Mouse (Mus musculus): ENCODE measurements around the gene Pcgf3. TPM values are rescaled to one million over a fixed set of nuclear protein-coding genes. Genes with fewer than 3 reads are reported as not detected.
A peak's percentile ranks its signal among the peaks of the same experiment; 100 is the strongest.

The Pcgf3 gene
- polyA plus RNA-seq, 1 experiment from 2014 or later: 12.6 TPM

- Histone ChIP-seq H3K27ac (no peak overlapping the region), H3K4me2 (no peak overlapping the region), H3K4me1 (peaks cover 40% of the 10 kb centered on the region), H3K4me3 (no peak overlapping the region), H3K9ac (no peak overlapping the region), H3K36me3 (no peaks in the 10 kb centered on the region), H3K9me3 (replicated peaks) (no peaks in the 10 kb centered on the region), H3K27me3 (replicated peaks) (peaks cover 20% of the 10 kb centered on the region)
- WGBS (ENCODE audit: insufficient replicate concordance): 66% methylated on average over 8 of the region's 8 CpGs
- no peak for ATAC-seq
Observed at GRCm38 (mm10) chr5:108450837-108451540, 10.0 kb upstream of the Pcgf3 start.

- no peak for ATAC-seq
Observed at GRCm38 (mm10) chr5:108451611-108452010, 9.4 kb upstream of the Pcgf3 start.

GRCm38 (mm10) chr5:108452422-108452821 is 8.6 kb upstream of the Pcgf3 start:
- Histone ChIP-seq H3K27me3 (replicated peaks) (peaks cover 11% of the 10 kb centered on the region), H3K36me3 (no peaks in the 10 kb centered on the region), H3K9ac (no peak overlapping the region), H3K4me1 (peaks cover 30% of the 10 kb centered on the region), H3K4me3 (no peak overlapping the region), H3K9me3 (replicated peaks) (no peaks in the 10 kb centered on the region), H3K4me2 (no peak overlapping the region), H3K27ac (no peak overlapping the region)
- no peak for ATAC-seq
- 74% methylated on average over 1 of the region's 1 CpGs for WGBS (ENCODE audit: insufficient replicate concordance)

More at GRCm38 (mm10) chr5:108451611-108452010, 9.4 kb upstream of the Pcgf3 start:
- Histone ChIP-seq H3K4me2 (no peak overlapping the region), H3K4me1 (peaks cover 38% of the 10 kb centered on the region), H3K9ac (no peak overlapping the region), H3K9me3 (replicated peaks) (no peaks in the 10 kb centered on the region), H3K36me3 (no peaks in the 10 kb centered on the region), H3K27me3 (replicated peaks) (peaks cover 16% of the 10 kb centered on the region), H3K27ac (no peak overlapping the region), H3K4me3 (no peak overlapping the region)
- 53% methylated on average over 1 of the region's 1 CpGs for WGBS (ENCODE audit: insufficient replicate concordance)

DNA sequence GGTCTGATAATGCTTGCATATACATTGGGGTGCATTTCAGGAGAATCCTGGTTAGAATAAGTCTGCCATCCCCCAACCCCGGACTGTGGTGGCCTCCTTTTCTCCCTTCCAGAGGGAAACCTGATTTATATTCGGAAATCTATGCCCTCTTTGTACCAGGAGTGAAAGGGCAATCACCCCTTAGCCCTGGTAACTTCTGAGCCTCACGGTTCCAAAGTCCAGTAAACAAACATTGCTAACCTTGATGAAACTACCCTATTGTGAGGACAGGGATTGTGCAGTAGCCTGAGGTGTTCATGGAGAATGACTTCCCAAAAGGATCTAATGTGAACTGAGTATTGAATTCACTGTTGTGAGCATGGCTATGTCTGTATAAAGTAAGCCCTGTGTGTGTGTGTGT is 6.9 kb upstream of the Pcgf3 start:
- Histone ChIP-seq H3K4me1 (peaks cover 21% of the 10 kb centered on the region), H3K27me3 (replicated peaks) (peaks cover 14% of the 10 kb centered on the region), H3K36me3 (no peaks in the 10 kb centered on the region), H3K4me2 (no peak overlapping the region), H3K27ac (no peak overlapping the region), H3K4me3 (no peak overlapping the region), H3K9me3 (replicated peaks) (no peaks in the 10 kb centered on the region), H3K9ac (no peak overlapping the region)
- WGBS (ENCODE audit: insufficient replicate concordance): 49% methylated on average over 3 of the region's 3 CpGs
- ATAC-seq: peak; percentile 18

- Histone ChIP-seq H3K9ac (no peak overlapping the region), H3K9me3 (replicated peaks) (no peaks in the 10 kb centered on the region), H3K4me1 (peaks cover 34% of the 10 kb centered on the region), H3K27ac (no peak overlapping the region), H3K4me2 (no peak overlapping the region), H3K36me3 (no peaks in the 10 kb centered on the region), H3K27me3 (replicated peaks) (peaks cover 23% of the 10 kb centered on the region), H3K4me3 (no peak overlapping the region)
- WGBS (ENCODE audit: insufficient replicate concordance): 54% methylated on average over 2 of the region's 2 CpGs
- no peak for ATAC-seq
Observed at GRCm38 (mm10) chr5:108458706-108459105, 2.3 kb upstream of the Pcgf3 start.

DNA sequence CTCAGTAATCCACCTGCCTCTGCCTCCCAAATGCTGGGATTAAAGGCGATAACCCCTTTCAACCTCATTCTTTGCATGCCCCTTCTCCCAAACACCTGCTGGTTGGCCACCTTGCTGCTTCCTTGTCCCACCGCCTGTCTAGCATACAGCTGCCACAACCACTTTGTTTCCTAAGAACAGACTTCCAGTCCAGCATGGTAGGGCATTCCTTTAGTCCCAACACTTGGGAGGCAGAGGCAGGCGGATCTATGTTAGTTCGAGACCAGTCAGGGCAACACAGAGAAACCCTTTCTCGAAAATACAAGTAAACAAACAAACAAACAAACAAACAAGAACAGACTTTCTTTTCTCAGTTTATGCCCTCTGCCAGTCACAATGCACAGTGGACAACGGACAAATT is 571 bp upstream of the Pcgf3 start:
- Histone ChIP-seq H3K27ac (peak overlapping the region; percentile 52), H3K9me3 (replicated peaks) (no peaks in the 10 kb centered on the region), H3K4me1 (peaks cover 51% of the 10 kb centered on the region), H3K4me2 (peak overlapping the region; percentile 88), H3K9ac (peak overlapping the region; percentile 98), H3K36me3 (no peaks in the 10 kb centered on the region; the same call in 1 of the 2 replicates), H3K27me3 (replicated peaks) (peaks cover 23% of the 10 kb centered on the region), H3K4me3 (peak overlapping the region; percentile 98)
- no peak for ATAC-seq
- 34% methylated on average over 6 of the region's 6 CpGs for WGBS (ENCODE audit: insufficient replicate concordance)

- Histone ChIP-seq H3K9me3 (replicated peaks) (no peaks in the 10 kb centered on the region), H3K9ac (peak overlapping the region; percentile 98), H3K4me2 (peak overlapping the region; percentile 88), H3K4me3 (peak overlapping the region; percentile 98), H3K4me1 (peaks cover 71% of the 10 kb centered on the region), H3K36me3 (peaks cover under 1% of the 10 kb centered on the region; the same call in 1 of the 2 replicates), H3K27me3 (replicated peaks) (peaks cover 23% of the 10 kb centered on the region), H3K27ac (peak overlapping the region; percentile 88)
- WGBS (ENCODE audit: insufficient replicate concordance): 53% methylated on average over 4 of the region's 4 CpGs
- no peak for ATAC-seq
Observed at GRCm38 (mm10) chr5:108462446-108462845, 1.4 kb downstream of the Pcgf3 start.

GRCm38 (mm10) chr5:108465131-108465891 is 4.3 kb downstream of the Pcgf3 start:
- peak; percentile 33; the same call in 1 of the 2 replicates for ATAC-seq
- Histone ChIP-seq H3K9ac (peak overlapping the region; percentile 57), H3K9me3 (replicated peaks) (no peaks in the 10 kb centered on the region), H3K27ac (peak overlapping the region; percentile 88), H3K4me2 (peak overlapping the region; percentile 88), H3K4me1 (peaks cover 84% of the 10 kb centered on the region), H3K36me3 (peaks cover 18% of the 10 kb centered on the region), H3K27me3 (replicated peaks) (no peaks in the 10 kb centered on the region), H3K4me3 (peak overlapping the region; percentile 16; the same call in 1 of the 2 replicates)
- WGBS (ENCODE audit: insufficient replicate concordance): 17% methylated on average over 6 of the region's 6 CpGs

GRCm38 (mm10) chr5:108466647-108467046 is 5.6 kb downstream of the Pcgf3 start:
- Histone ChIP-seq H3K9me3 (replicated peaks) (no peaks in the 10 kb centered on the region), H3K36me3 (peaks cover 28% of the 10 kb centered on the region), H3K27ac (peak overlapping the region; percentile 88), H3K4me1 (peaks cover 88% of the 10 kb centered on the region), H3K4me3 (no peak overlapping the region), H3K4me2 (peak overlapping the region; percentile 88), H3K9ac (no peak overlapping the region; the same call in 1 of the 2 replicates), H3K27me3 (replicated peaks) (no peaks in the 10 kb centered on the region)
- WGBS (ENCODE audit: insufficient replicate concordance): 100% methylated on average over 1 of the region's 1 CpGs
- no peak for ATAC-seq

DNA sequence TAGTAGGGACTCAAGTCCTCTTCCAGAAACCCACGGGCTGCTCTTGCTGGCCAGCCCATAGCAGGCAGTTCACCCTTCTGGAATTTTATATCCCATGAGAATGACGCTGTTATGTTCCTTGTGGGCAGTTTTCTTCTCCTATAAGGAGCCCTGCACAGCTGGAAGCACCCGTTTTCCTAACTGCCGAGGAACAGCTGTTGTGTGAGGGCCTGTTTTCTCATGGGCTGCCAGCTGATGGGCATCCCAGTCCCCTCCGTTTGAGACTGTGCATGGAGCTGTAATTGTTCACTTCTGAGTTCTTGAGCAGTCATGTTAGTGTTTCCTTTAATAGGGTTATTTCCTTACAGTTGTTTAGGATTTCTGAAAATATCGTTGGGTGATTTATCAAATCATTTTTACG is 8.6 kb downstream of the Pcgf3 start:
- ATAC-seq: no peak
- H3K27ac ChIP-seq: no peak overlapping the region
- no peaks in the 10 kb centered on the region for H3K27me3 ChIP-seq (replicated peaks)
- H3K36me3 ChIP-seq: peaks cover 58% of the 10 kb centered on the region
- no peaks in the 10 kb centered on the region for H3K9me3 ChIP-seq (replicated peaks)
- no peak overlapping the region for H3K9ac ChIP-seq
- no peak overlapping the region for H3K4me3 ChIP-seq
- 79% methylated on average over 7 of the region's 7 CpGs for WGBS (ENCODE audit: insufficient replicate concordance)
- peaks cover 69% of the 10 kb centered on the region for H3K4me1 ChIP-seq
- no peak overlapping the region for H3K4me2 ChIP-seq

- peaks cover 28% of the 10 kb centered on the region for H3K4me1 ChIP-seq
- no peak overlapping the region for H3K4me3 ChIP-seq
- H3K27me3 ChIP-seq (replicated peaks): no peaks in the 10 kb centered on the region
- no peak for ATAC-seq
- 90% methylated on average over 4 of the region's 4 CpGs for WGBS (ENCODE audit: insufficient replicate concordance)
- H3K27ac ChIP-seq: no peak overlapping the region
- no peaks in the 10 kb centered on the region for H3K9me3 ChIP-seq (replicated peaks)
- H3K9ac ChIP-seq: no peak overlapping the region
- no peak overlapping the region for H3K4me2 ChIP-seq
- H3K36me3 ChIP-seq: peaks cover 85% of the 10 kb centered on the region
Observed at GRCm38 (mm10) chr5:108473737-108474136, 12.7 kb downstream of the Pcgf3 start.

GRCm38 (mm10) chr5:108475977-108476376 is 14.9 kb downstream of the Pcgf3 start:
- no peak overlapping the region for H3K9ac ChIP-seq
- H3K36me3 ChIP-seq: peaks cover 84% of the 10 kb centered on the region
- ATAC-seq: no peak
- peaks cover 17% of the 10 kb centered on the region; the same call in 1 of the 2 replicates for H3K4me1 ChIP-seq
- no peak overlapping the region for H3K4me2 ChIP-seq
- H3K4me3 ChIP-seq: no peak overlapping the region
- no peaks in the 10 kb centered on the region for H3K27me3 ChIP-seq (replicated peaks)
- no peaks in the 10 kb centered on the region for H3K9me3 ChIP-seq (replicated peaks)
- 86% methylated on average over 3 of the region's 3 CpGs for WGBS (ENCODE audit: insufficient replicate concordance)
- no peak overlapping the region for H3K27ac ChIP-seq
